Mouse (Mus musculus): ENCODE measurements around the gene Fam168a. TPM values are rescaled to one million over a fixed set of nuclear protein-coding genes. Genes with fewer than 3 reads are reported as not detected.
A peak's percentile ranks its signal among the peaks of the same experiment; 100 is the strongest.

Fam168a gene
- total RNA-seq, 1 experiment from 2014 or later: 20.5 TPM

DNA sequence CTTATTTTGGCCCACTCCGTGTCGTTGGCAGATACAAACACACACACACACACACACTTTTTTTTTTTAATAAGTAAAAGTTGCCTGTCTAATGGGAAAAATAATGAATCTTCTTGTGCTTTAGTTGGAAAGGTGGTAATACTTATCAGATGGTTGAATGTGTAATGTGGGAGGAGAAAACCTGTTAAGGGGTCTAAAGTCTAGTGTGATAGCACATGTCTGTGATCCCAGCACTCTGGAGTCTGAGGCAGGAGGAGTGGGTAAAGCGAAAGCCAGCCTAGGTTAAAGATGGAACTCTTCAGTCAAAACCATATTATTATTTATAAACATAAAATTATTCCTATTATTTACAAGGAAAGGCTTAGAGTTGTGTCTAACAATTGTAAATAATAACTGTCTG, 61.6 kb downstream of the Fam168a start:
- ATAC-seq (replicated peaks; ENCODE audit: insufficient number of reproducible peaks, low FRiP score, low TSS enrichment, poor library complexity, severe bottlenecking): no peak

DNA sequence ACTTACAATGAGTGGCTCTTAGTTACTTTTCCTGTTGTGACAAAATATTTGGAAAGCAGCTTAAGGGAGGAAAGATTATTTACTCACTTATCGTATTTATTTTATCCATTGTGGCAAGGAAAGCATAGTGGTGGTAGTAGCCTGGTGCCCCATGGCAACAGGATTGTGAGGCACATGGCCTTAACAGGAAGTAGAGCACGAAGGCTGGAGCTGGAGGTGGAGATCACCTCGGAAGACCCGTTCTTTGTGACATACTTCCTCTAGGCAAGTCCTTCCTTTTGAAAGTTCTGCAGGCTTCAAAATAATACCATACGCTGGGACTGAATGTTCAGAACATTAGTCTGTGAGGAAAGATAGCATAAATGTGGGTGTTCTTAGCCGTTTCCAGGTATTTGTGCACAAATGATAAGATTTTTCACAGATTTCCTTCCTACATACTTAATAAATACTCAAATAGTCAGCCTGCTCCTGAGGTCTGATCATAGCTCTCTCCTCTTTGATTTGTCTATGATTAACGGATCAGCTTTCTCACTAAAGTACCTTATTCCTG, 63.2 kb downstream of the Fam168a start:
- no peak for ATAC-seq (replicated peaks; ENCODE audit: insufficient number of reproducible peaks, low FRiP score, low TSS enrichment, poor library complexity, severe bottlenecking)

DNA sequence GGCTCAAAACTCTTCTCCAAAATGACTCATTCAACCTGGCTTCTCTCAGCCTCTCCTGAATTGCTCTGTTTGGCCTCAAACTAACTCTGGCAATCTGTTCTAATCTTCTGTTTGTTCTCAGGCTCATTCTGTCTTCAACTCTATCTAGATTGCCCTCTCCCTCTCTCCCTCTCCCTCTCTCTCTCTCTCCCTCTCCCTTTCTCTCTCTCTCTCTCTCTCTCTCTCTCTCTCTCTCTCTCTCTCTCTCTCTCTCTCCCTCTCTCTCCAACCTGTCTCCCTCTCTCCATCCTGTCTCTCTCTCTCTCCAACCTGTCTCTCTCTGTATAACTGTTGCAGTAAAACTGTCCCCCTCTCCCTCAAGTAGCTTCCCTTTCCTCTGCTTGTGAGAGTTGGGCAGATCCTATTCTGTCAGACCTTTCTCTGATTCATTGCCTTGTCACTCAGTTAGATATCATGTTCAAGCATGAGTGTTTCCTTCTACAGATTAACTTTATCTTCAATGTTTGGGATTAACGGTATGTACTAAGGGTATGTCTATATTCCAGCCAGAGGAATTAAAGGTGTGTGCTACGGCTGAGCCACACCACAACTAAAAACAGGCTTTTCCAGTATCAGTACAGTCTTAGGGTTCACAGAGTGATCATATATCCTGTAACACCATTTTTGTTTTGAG, 64.4 kb downstream of the Fam168a start:
- no peak for ATAC-seq (replicated peaks; ENCODE audit: insufficient number of reproducible peaks, low FRiP score, low TSS enrichment, poor library complexity, severe bottlenecking)

DNA sequence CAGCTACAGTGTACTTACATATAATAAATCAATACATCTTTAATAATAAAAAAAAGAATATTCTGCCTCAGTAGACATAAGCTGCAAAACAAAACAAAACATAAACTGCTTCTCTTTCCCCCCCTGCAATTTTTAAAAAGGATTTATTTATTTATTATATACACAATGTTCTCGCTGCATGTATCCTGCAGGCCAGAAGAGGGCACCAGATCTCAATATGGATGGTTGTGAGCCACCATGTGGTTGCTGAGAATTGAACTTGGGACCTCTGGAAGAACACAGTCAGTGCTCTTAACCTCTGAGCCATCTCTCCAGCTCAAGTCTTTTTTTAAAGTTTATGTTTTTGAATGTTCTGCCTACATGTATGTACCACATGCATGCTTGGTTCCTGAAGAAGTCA, 67.8 kb downstream of the Fam168a start:
- no peak for ATAC-seq (replicated peaks; ENCODE audit: insufficient number of reproducible peaks, low FRiP score, low TSS enrichment, poor library complexity, severe bottlenecking)

DNA sequence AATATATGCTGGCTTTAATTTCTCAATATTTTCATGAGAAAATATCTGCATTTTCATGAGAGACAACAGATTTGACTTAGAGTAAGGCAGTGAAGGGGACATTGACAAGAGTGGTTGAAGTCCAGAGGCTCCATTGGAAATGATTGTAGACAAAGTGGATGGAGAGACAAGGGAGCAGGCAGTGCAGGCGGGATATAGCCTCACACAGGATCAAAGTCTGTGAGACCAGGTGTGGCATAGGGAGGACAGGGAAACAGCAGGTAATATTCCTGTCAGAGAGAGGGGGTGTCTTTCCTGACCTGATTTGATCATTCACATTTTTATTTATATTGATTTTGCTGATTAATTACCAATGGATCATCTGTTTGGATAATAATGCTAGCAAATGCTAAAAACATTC, 69.4 kb downstream of the Fam168a start:
- ATAC-seq (replicated peaks; ENCODE audit: insufficient number of reproducible peaks, low FRiP score, low TSS enrichment, poor library complexity, severe bottlenecking): no peak

DNA sequence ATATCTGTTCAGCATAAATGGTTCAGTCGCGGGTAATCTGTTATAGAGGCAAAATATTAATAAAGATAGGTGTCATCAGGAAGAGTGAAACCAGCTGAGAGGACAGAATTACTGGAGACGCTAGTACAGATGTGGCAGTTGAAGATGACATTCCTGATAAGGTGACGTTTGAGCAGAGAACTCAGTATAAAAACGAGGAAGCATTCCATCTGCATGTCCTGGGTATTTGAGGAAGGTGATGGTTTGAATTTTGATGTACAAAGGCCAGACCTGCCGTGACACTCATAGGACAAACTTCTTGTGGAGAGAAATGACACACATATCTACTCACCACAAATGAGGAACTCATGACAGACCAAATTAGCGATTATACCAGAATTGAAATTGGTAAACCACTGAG, 73.8 kb downstream of the Fam168a start:
- ATAC-seq (replicated peaks; ENCODE audit: insufficient number of reproducible peaks, low FRiP score, low TSS enrichment, poor library complexity, severe bottlenecking): no peak

DNA sequence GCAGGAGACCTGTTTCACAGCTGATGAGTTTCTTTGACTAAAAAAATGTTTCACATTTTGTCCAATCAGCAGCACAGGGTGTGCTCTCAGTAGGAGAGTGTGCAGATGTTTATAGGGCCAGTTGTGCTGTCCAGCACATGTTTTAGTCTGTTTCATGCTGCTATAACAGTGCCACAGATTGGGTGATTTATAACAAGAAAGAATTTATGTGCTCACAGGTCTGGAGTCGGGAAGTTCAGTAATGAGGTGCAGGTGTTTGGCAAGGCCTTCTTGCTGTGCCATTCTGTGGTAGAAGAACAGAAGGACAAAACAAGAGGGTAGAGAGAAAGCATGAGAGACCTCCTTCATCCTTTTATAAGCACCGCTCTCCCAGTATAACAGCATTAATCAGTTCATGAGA, 78.2 kb downstream of the Fam168a start:
- ATAC-seq (replicated peaks; ENCODE audit: insufficient number of reproducible peaks, low FRiP score, low TSS enrichment, poor library complexity, severe bottlenecking): no peak

DNA sequence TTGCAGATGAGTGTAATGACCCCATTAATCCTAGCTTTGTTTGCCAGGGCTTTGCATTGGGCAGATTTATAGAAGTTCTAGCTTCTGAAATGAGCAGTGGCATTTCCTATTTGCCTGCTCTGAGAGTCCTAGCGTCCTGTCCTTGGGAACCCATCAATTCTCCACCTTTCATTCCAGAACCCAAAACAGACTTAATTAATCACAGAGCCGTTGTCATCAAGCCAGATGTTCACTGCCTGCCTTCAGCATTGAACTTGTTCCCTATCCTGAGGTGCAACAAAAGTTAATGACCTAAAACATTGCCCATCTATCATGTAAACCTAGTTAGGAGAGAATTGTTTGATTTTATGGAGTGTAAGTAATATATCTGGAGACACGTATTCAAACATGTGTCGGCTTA, 79.0 kb downstream of the Fam168a start:
- no peak for ATAC-seq (replicated peaks; ENCODE audit: insufficient number of reproducible peaks, low FRiP score, low TSS enrichment, poor library complexity, severe bottlenecking)

DNA sequence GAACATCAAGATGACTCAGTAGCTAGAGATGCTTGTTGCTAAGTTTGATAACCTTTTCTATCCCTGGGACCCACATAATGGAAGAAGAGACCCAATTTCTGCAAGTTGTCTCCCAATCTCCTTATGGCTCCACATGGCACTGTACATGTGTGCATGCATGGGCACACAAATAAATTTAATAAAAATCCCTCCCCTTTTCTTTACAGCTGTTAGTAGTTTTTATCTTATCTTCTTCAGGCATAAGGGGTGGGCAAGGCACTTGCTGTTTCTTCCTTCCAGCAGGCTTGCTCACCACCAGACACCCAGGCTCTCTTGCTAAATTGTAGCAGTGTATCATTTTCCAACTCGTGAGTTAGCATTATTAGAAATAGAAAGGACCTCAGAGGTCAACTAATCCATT, 79.6 kb downstream of the Fam168a start:
- ATAC-seq (replicated peaks; ENCODE audit: insufficient number of reproducible peaks, low FRiP score, low TSS enrichment, poor library complexity, severe bottlenecking): no peak

DNA sequence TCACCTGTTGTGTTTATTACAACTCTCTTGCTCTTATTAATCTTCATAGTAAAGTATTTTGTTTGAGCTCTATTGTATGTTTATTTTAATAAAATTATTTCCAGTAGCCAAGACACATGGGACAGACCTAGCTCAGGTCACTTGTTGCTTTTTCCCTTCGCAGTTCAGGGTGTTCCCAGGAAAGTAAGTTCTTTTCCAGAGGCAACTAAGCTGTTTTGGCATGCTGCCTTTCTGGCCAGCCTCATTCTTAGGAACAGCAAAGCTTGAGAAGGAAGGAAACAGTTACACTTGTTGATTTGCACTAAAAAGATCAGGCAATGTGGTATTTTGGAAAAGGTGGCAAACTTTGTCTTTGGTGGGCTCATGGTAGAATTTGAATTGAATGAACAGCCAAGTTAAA, 81.9 kb downstream of the Fam168a start:
- no peak for ATAC-seq (replicated peaks; ENCODE audit: insufficient number of reproducible peaks, low FRiP score, low TSS enrichment, poor library complexity, severe bottlenecking)

DNA sequence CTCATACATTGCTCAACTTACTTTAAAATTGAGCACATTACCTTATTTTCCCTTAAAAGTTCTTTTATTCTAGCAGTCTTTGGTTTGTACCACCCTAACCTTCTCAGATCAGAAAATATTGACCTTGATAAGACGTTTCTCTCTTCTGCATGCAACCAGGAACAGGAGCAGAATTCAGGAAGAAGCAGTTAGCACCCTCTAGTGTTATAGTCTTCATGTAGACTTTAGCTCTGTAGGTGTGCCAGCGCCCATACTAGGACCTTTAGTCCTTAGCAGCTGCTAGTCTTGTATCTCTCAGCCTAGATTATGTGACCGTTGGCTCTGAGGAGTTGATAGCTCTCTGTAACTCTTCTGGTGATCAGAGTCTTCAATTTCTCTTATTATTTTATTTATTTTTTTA, 92.4 kb downstream of the Fam168a start:
- no peak for ATAC-seq (replicated peaks; ENCODE audit: insufficient number of reproducible peaks, low FRiP score, low TSS enrichment, poor library complexity, severe bottlenecking)

DNA sequence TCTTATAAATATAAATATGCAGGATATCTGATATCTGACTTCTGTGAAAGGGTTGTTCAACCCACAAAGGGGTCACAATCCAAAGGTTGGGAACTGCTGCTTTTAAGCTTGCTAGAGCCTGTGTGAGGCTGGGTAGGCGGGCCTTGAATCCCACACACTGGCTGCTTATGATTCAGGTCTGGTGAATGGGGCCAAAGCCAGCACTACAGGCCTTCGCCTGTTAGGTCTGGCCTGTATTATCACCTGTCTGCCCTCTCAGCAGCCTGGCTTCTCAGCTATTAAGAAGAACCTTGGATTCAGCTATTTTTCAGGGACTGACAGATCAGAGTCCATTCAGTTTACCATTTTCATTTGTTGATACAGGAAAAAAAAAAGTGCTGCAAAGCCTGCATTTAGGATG, 99.0 kb downstream of the Fam168a start:
- no peak for ATAC-seq (replicated peaks; ENCODE audit: insufficient number of reproducible peaks, low FRiP score, low TSS enrichment, poor library complexity, severe bottlenecking)

DNA sequence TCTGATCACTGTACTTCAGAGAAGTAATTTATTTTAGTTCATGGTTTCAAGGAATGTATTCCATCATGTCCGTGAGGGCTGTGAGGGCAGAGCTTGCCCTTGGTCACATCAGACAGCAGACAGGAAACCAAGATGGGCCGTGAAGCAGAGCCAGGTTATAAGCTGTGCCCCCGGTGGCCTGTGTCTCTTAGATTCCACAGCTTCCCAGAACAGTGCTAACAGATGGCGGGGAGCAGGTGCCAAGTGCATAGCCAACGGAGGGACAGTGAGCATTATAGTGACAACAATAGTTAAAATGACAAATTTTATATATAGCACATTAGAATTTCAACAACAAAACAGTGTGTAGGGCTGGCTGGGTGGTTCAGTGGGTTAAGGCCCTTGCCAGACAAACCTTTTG, 105.5 kb downstream of the Fam168a start:
- ATAC-seq (replicated peaks; ENCODE audit: insufficient number of reproducible peaks, low FRiP score, low TSS enrichment, poor library complexity, severe bottlenecking): no peak

DNA sequence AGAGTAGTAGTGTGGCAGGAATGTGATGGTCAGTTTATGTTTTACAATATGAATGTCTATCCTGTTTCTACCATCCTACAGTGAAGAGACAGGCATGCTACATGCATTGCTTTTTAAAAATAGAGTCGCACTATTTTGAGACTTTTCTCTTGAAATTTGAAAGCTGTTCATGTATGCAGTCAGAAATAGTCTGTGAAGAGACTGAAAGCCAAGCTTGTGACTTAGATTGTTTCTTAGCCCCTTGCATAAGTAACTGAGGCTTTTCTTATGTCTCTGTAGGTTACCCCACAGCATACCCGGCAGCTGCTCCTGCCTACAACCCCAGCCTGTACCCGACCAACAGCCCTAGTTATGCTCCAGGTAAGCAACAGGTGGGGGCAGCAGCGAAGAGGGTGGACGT, 106.2 kb downstream of the Fam168a start:
- no peak for ATAC-seq (replicated peaks; ENCODE audit: insufficient number of reproducible peaks, low FRiP score, low TSS enrichment, poor library complexity, severe bottlenecking)

DNA sequence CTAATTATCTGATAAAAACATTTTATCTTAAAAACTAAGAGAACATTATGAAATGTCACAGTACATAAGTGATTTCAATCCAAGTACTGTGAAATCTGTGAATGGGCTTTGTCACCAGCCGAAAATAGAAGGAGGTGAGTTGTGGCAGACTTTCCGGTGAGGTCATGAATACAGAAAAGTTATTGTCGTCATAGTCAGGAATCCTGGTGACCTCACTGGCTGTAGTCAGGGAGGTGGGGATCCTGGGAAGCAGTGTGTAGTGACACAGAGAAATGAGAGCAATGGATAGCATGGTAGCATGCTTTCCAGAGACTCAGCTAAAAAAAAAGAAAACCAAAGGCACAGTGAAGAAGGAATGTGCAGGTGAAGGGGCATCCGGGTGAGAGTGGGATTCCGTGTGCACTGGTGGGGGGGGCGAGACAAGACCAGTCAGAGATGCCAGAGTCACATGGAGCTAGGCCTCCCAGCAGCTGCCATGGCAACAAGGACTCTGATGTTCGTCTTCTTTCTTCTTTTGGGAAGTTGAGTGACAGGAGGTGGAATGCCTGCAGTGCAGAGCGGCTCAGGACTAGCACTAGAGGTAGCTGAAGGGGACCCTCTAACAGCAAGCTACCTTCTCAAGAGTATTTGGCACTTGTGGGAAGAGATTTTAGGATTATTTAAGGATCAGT, 109.6 kb downstream of the Fam168a start:
- no peak for ATAC-seq (replicated peaks; ENCODE audit: insufficient number of reproducible peaks, low FRiP score, low TSS enrichment, poor library complexity, severe bottlenecking)

DNA sequence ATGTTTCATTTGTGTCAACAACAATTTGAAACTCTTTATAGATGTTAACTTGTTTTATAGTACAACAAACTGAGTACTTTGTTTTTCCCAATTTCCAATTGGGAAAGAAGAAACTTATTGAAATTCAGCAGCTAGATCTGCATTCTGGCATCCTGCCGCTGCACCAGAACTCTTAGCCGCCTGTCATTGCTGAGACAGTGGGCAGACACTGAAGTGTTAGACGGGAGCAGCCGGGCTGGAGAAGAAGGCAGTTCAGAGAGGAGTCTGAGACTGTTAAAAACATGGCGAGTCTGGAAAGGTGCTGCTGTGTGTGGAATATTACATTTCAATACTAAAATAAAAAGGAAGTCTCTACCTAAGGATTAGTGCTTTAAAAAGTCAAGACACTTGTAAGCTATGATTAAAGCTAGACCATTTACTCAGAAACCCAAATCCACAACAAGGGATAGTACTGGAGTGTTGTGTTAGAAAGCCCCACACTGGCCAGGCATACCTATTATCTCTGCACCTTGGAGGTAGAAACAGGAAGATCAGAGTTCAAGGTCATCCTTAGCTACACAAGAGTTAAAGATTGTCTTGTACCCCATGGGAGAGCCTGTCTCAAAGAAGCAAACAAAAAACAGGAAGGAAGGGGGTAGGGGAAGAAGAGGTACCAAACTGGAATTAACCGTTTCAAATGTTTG, 110.5 kb downstream of the Fam168a start:
- ATAC-seq (replicated peaks; ENCODE audit: insufficient number of reproducible peaks, low FRiP score, low TSS enrichment, poor library complexity, severe bottlenecking): 0 out of 2 replicates have a peak, but pooled peaks have one; percentile 35

DNA sequence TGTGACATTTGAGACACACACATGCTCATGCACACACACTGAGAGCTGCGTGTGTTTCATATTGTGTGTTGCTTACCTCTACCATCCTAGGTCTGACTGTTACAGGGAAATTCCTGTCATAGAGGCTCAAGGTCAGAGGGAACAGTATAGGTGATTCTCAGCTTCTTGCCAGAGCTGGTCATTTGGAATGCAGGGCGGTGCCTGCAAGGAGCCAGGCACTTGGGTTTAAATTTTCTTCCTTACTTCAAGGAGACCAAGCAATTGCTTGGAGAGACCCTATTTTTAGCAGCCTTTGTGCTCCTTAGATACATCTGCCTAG, 111.0 kb downstream of the Fam168a start:
- ATAC-seq (replicated peaks; ENCODE audit: insufficient number of reproducible peaks, low FRiP score, low TSS enrichment, poor library complexity, severe bottlenecking): no peak

DNA sequence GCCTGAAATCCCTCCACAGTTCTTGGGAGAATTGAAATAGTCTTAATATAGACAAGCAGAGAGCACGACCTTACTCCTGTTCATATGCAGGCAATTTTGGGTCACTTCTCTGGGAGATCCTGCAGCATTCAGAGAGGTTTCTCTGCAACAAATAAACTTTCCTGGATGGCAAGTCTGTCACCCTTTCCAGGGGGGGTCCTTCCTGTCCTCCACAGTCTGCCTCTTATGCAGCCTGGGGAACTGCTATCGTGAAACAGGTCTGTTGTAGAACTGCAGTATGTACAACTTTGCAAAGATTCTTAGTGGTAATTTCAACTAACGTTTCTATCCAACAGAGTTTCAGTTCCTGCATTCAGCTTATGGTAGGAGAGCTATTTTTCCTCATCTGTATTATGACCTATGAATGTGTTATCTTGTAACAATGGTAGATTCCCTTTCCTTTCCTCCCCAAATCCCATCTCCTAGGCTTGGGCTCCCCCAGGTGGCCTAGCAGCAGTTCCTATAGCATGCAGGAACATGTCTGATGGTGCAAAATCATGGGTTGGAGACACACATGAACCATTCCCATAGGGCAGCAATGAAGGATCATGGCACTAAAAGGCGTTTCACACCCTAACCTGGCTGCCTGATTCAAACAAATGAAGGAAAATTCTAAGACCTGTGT, 112.1 kb downstream of the Fam168a start:
- no peak for ATAC-seq (replicated peaks; ENCODE audit: insufficient number of reproducible peaks, low FRiP score, low TSS enrichment, poor library complexity, severe bottlenecking)

DNA sequence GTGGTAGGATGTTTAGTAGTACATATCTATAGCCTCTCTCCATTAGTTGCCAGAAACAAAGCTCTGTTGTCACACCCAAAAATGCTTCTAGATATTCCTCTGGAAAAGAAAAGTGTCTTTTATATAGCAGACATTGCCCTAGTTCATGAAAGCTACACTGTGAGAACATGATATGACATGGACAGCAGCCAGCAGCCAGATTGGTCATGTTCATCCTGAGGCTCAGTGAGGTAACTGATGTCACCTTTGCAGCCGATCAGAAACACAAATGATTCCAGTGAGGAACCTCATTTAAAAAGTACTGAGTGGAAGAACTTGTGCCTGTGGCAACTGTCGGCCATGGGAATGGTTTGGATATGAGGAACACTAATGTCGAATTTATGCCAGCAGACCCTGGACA, 118.2 kb downstream of the Fam168a start:
- ATAC-seq (replicated peaks; ENCODE audit: insufficient number of reproducible peaks, low FRiP score, low TSS enrichment, poor library complexity, severe bottlenecking): no peak

DNA sequence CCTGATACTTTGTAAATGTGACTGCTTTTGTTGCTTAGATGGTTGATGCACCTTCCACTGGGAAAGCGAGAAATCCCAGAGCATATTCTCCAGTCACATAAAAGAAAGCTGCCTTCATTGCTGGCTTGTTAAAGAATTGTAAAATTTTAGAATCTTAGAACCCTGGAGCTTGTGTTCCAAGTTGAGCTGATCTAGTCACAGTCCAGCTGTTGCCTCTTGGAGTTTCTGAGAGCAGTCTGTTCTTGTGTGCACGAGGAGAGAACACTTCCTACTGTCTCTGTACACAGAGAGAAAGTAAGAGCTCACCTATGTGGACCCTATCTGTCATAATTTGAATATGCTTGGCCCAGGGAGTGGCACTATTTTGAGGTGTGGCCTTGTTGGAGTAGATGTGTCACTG, 122.1 kb downstream of the Fam168a start:
- ATAC-seq (replicated peaks; ENCODE audit: insufficient number of reproducible peaks, low FRiP score, low TSS enrichment, poor library complexity, severe bottlenecking): no peak

All from monocyte, adult 5-6 weeks (primary cell).